Mouse (Mus musculus): ENCODE results near the gene Notch2.

Gene Notch2

GRCm38 (mm10) chr3:98084870-98085269 is 71.5 kb downstream of the Notch2 start:
- in situ Hi-C loops (cut with MboI; ENCODE audit: low pct_unique_long_range_greater_than_20kb in 1 of 2, low sequenced_read_pairs in 2 of 2, unreplicated experiment in 1 of 2), result no loop called here

- in situ Hi-C loops (cut with MboI; ENCODE audit: low pct_unique_long_range_greater_than_20kb in 1 of 2, low sequenced_read_pairs in 2 of 2, unreplicated experiment in 1 of 2), result no loop called here
These were observed 72.5 kb downstream of the Notch2 start for GRCm38 (mm10) chr3:98085812-98086268.

- in situ Hi-C loops (cut with MboI; ENCODE audit: low pct_unique_long_range_greater_than_20kb in 1 of 2, low sequenced_read_pairs in 2 of 2, unreplicated experiment in 1 of 2), result no loop called here
These were observed 73.1 kb downstream of the Notch2 start for GRCm38 (mm10) chr3:98086441-98086840.

GRCm38 (mm10) chr3:98086860-98087259 is 73.5 kb downstream of the Notch2 start:
- in situ Hi-C loops (cut with MboI; ENCODE audit: low pct_unique_long_range_greater_than_20kb in 1 of 2, low sequenced_read_pairs in 2 of 2, unreplicated experiment in 1 of 2), result no loop called here

GRCm38 (mm10) chr3:98087551-98087950 is 74.2 kb downstream of the Notch2 start:
- in situ Hi-C loops (cut with MboI; ENCODE audit: low pct_unique_long_range_greater_than_20kb in 1 of 2, low sequenced_read_pairs in 2 of 2, unreplicated experiment in 1 of 2), result no loop called here

GRCm38 (mm10) chr3:98089702-98090101 is 76.4 kb downstream of the Notch2 start:
- in situ Hi-C loops (cut with MboI; ENCODE audit: low pct_unique_long_range_greater_than_20kb in 1 of 2, low sequenced_read_pairs in 2 of 2, unreplicated experiment in 1 of 2), result no loop called here

GRCm38 (mm10) chr3:98090129-98090528 is 76.8 kb downstream of the Notch2 start:
- in situ Hi-C loops (cut with MboI; ENCODE audit: low pct_unique_long_range_greater_than_20kb in 1 of 2, low sequenced_read_pairs in 2 of 2, unreplicated experiment in 1 of 2), result no loop called here

GRCm38 (mm10) chr3:98092680-98093370 is 79.5 kb downstream of the Notch2 start:
- in situ Hi-C loops (cut with MboI; ENCODE audit: low pct_unique_long_range_greater_than_20kb in 1 of 2, low sequenced_read_pairs in 2 of 2, unreplicated experiment in 1 of 2), result no loop called here

GRCm38 (mm10) chr3:98093954-98094353 is 80.6 kb downstream of the Notch2 start:
- in situ Hi-C loops (cut with MboI; ENCODE audit: low pct_unique_long_range_greater_than_20kb in 1 of 2, low sequenced_read_pairs in 2 of 2, unreplicated experiment in 1 of 2), result no loop called here

GRCm38 (mm10) chr3:98094629-98095583 is 81.6 kb downstream of the Notch2 start:
- in situ Hi-C loops (cut with MboI; ENCODE audit: low pct_unique_long_range_greater_than_20kb in 1 of 2, low sequenced_read_pairs in 2 of 2, unreplicated experiment in 1 of 2), result no loop called here

GRCm38 (mm10) chr3:98096981-98097380 is 83.7 kb downstream of the Notch2 start:
- in situ Hi-C loops (cut with MboI; ENCODE audit: low pct_unique_long_range_greater_than_20kb in 1 of 2, low sequenced_read_pairs in 2 of 2, unreplicated experiment in 1 of 2), result no loop called here

GRCm38 (mm10) chr3:98098676-98099075 is 85.3 kb downstream of the Notch2 start:
- in situ Hi-C loops (cut with MboI; ENCODE audit: low pct_unique_long_range_greater_than_20kb in 1 of 2, low sequenced_read_pairs in 2 of 2, unreplicated experiment in 1 of 2), result no loop called here

GRCm38 (mm10) chr3:98099287-98099686 is 86.0 kb downstream of the Notch2 start:
- in situ Hi-C loops (cut with MboI; ENCODE audit: low pct_unique_long_range_greater_than_20kb in 1 of 2, low sequenced_read_pairs in 2 of 2, unreplicated experiment in 1 of 2), result no loop called here

GRCm38 (mm10) chr3:98101541-98101940 is 88.2 kb downstream of the Notch2 start:
- in situ Hi-C loops (cut with MboI; ENCODE audit: low pct_unique_long_range_greater_than_20kb in 1 of 2, low sequenced_read_pairs in 2 of 2, unreplicated experiment in 1 of 2), result no loop called here

- in situ Hi-C loops (cut with MboI; ENCODE audit: low pct_unique_long_range_greater_than_20kb in 1 of 2, low sequenced_read_pairs in 2 of 2, unreplicated experiment in 1 of 2), result no loop called here
These were observed 91.6 kb downstream of the Notch2 start for GRCm38 (mm10) chr3:98104851-98105471.

GRCm38 (mm10) chr3:98105496-98105895 is 92.2 kb downstream of the Notch2 start:
- in situ Hi-C loops (cut with MboI; ENCODE audit: low pct_unique_long_range_greater_than_20kb in 1 of 2, low sequenced_read_pairs in 2 of 2, unreplicated experiment in 1 of 2), result no loop called here

GRCm38 (mm10) chr3:98106115-98106514 is 92.8 kb downstream of the Notch2 start:
- in situ Hi-C loops (cut with MboI; ENCODE audit: low pct_unique_long_range_greater_than_20kb in 1 of 2, low sequenced_read_pairs in 2 of 2, unreplicated experiment in 1 of 2), result no loop called here

- in situ Hi-C loops (cut with MboI; ENCODE audit: low pct_unique_long_range_greater_than_20kb in 1 of 2, low sequenced_read_pairs in 2 of 2, unreplicated experiment in 1 of 2), result no loop called here
These were observed 93.4 kb downstream of the Notch2 start for GRCm38 (mm10) chr3:98106590-98107313.

Measured in mouse embryonic stem cell (cell line).